Comparison of ENCODE assay signal across 16 mouse cellular contexts in genomic region chr13:101202565-101203313, GRCm38 (mm10).
A peak's percentile ranks its signal among the peaks of the same experiment; 100 is the strongest.
DNase-seq lines count a peak whose midpoint lies in the region; ATAC-seq and TF ChIP-seq lines count a peak whose summit lies in the region.
"Had no signal": no experiment of that assay in that cellular context is flagged by ENCODE, and none has a peak within 500 bp of the region (broad histone marks: within the 10 kb centered on the region; RNA-seq: fewer than 3 reads in every experiment).

No protein-coding gene starts in this region.

- intact Hi-C loops in left cerebral cortex, postnatal 4 days (cut with DNase I) = no loop called here
- intact Hi-C loops in left cerebral cortex, adult 2 months (cut with DNase I) = no loop called here

- H3K4me1 ChIP-seq in forebrain, embryonic 13.5 days = peaks cover 19% of the 10 kb centered on the region
- H3K4me1 ChIP-seq in hindbrain, embryonic 15.5 days (replicated peaks) = peaks cover 2% of the 10 kb centered on the region; the same call in 1 of the 2 replicates
- H3K4me1 ChIP-seq in neural tube, embryonic 13.5 days (replicated peaks) = peaks cover 16% of the 10 kb centered on the region; the same call in 1 of the 2 replicates
- H3K4me1 ChIP-seq: embryonic facial prominence, embryonic 12.5 days had no signal

- no peaks in the 10 kb centered on the region for H3K27me3 ChIP-seq in forebrain, embryonic 13.5 days
- H3K27me3 ChIP-seq in hindbrain, embryonic 15.5 days = no peaks in the 10 kb centered on the region
- no peaks in the 10 kb centered on the region for H3K27me3 ChIP-seq in neural tube, embryonic 13.5 days
- H3K27me3 ChIP-seq: embryonic facial prominence, embryonic 12.5 days had no signal

- no peak overlapping the region for H3K4me3 ChIP-seq in left cerebral cortex, adult 2 months
- no peak overlapping the region for H3K4me3 ChIP-seq in forebrain, embryonic 13.5 days
- H3K4me3 ChIP-seq in hindbrain, embryonic 15.5 days = no peak overlapping the region
- H3K4me3 ChIP-seq in neural tube, embryonic 13.5 days = no peak overlapping the region
- H3K4me3 ChIP-seq: embryonic facial prominence, embryonic 12.5 days had no signal

- peak; percentile 97 for ATAC-seq in forebrain, embryonic 13.5 days
- ATAC-seq in hindbrain, embryonic 15.5 days (ENCODE audit: low FRiP score, low read depth) = peak; percentile 88
- ATAC-seq in neural tube, embryonic 13.5 days (ENCODE audit: low read depth) = peak; percentile 84
- ATAC-seq in megakaryocyte progenitor cell, adult 5-6 weeks (replicated peaks; ENCODE audit: poor library complexity) = no peak

- peak; percentile 20 for DNase-seq in left cerebral cortex, postnatal 4 days
- DNase-seq in left cerebral cortex, adult 2 months (ENCODE audit: extremely low spot score in 1 of 2, low spot score in 2 of 2) = no peak
- DNase-seq in cerebellum, postnatal 36 days = no peak
- DNase-seq: adrenal gland, postnatal 36 days; cerebellum, adult 8-10 months; kidney, adult 2 months; kidney, postnatal 14 days; layer of hippocampus, adult 9-11 months; liver; lung, adult 18-20 months; thymus, adult 18-20 months had no signal

- no peak overlapping the region for H3K9ac ChIP-seq in forebrain, embryonic 13.5 days
- no peak overlapping the region for H3K9ac ChIP-seq in hindbrain, embryonic 15.5 days
- H3K9ac ChIP-seq in neural tube, embryonic 13.5 days = no peak overlapping the region
- H3K9ac ChIP-seq: embryonic facial prominence, embryonic 12.5 days had no signal

- no peak overlapping the region for H3K4me2 ChIP-seq in forebrain, embryonic 13.5 days
- no peak overlapping the region for H3K4me2 ChIP-seq in hindbrain, embryonic 15.5 days
- no peak overlapping the region for H3K4me2 ChIP-seq in neural tube, embryonic 13.5 days
- H3K4me2 ChIP-seq: embryonic facial prominence, embryonic 12.5 days had no signal

- H3K36me3 ChIP-seq in forebrain, embryonic 13.5 days (ENCODE audit: poor library complexity, severe bottlenecking) = no peaks in the 10 kb centered on the region
- H3K36me3 ChIP-seq in hindbrain, embryonic 15.5 days = no peaks in the 10 kb centered on the region
- no peaks in the 10 kb centered on the region for H3K36me3 ChIP-seq in neural tube, embryonic 13.5 days
- H3K36me3 ChIP-seq: embryonic facial prominence, embryonic 12.5 days had no signal

- no peak overlapping the region for H3K27ac ChIP-seq in left cerebral cortex, adult 2 months
- H3K27ac ChIP-seq in forebrain, embryonic 13.5 days = peak overlapping the region; percentile 48
- H3K27ac ChIP-seq in hindbrain, embryonic 15.5 days (replicated peaks) = 0 out of 2 replicates have a peak overlapping the region, but pooled peaks have one; percentile 16
- H3K27ac ChIP-seq in neural tube, embryonic 13.5 days (replicated peaks) = peak overlapping the region; percentile 61
- H3K27ac ChIP-seq: embryonic facial prominence, embryonic 12.5 days had no signal

- no peaks in the 10 kb centered on the region for H3K9me3 ChIP-seq in forebrain, embryonic 13.5 days (replicated peaks)
- H3K9me3 ChIP-seq in hindbrain, embryonic 15.5 days = no peaks in the 10 kb centered on the region
- H3K9me3 ChIP-seq in neural tube, embryonic 13.5 days = no peaks in the 10 kb centered on the region
- H3K9me3 ChIP-seq: embryonic facial prominence, embryonic 12.5 days had no signal

- no peak for TF ChIP-seq CTCF in left cerebral cortex, adult 2 months (IDR thresholded peaks at IDR 0.05)

- WGBS in forebrain, embryonic 13.5 days = 37% methylated on average over 4 of the region's 4 CpGs
- WGBS in hindbrain, embryonic 15.5 days = 39% methylated on average over 4 of the region's 4 CpGs
- WGBS in neural tube, embryonic 13.5 days = 28% methylated on average over 4 of the region's 4 CpGs
